Mouse (Mus musculus): ENCODE results near the gene Slc2a9. TPM values are rescaled to one million over a fixed set of nuclear protein-coding genes. Genes with fewer than 3 reads are reported as not detected.

Slc2a9 gene
- polyA plus RNA-seq, 1 experiment from 2014 or later, result 0.27 TPM

GRCm38 (mm10) chr5:38500043-38500442, 2.9 kb downstream of the Slc2a9 start:
- peak; percentile 42 for ATAC-seq (ENCODE audit: extremely low read depth, insufficient number of reproducible peaks, low FRiP score, low TSS enrichment)
- Histone ChIP-seq H3K9ac (no peak overlapping the region), H3K36me3 (no peaks in the 10 kb centered on the region), H3K27ac (replicated peaks) (peak overlapping the region; percentile 7; the same call in 1 of the 2 replicates), H3K4me1 (peaks cover 24% of the 10 kb centered on the region), H3K4me2 (no peak overlapping the region), H3K9me3 (no peaks in the 10 kb centered on the region), H3K27me3 (replicated peaks) (no peaks in the 10 kb centered on the region), H3K4me3 (no peak overlapping the region)
- WGBS, result 85% methylated on average over 8 of the region's 8 CpGs

- ATAC-seq (ENCODE audit: extremely low read depth, insufficient number of reproducible peaks, low FRiP score, low TSS enrichment), result no peak
- Histone ChIP-seq H3K4me3 (no peak overlapping the region), H3K27me3 (replicated peaks) (no peaks in the 10 kb centered on the region), H3K4me1 (peaks cover 19% of the 10 kb centered on the region), H3K9me3 (no peaks in the 10 kb centered on the region), H3K9ac (no peak overlapping the region), H3K27ac (replicated peaks) (peak overlapping the region; percentile 7; the same call in 1 of the 2 replicates), H3K36me3 (no peaks in the 10 kb centered on the region), H3K4me2 (no peak overlapping the region)
- WGBS, result 75% methylated on average over 7 of the region's 7 CpGs
Observed at GRCm38 (mm10) chr5:38499316-38499811, 3.6 kb downstream of the Slc2a9 start.

GRCm38 (mm10) chr5:38498479-38498878, 4.5 kb downstream of the Slc2a9 start:
- Histone ChIP-seq H3K27ac (replicated peaks) (no peak overlapping the region), H3K36me3 (no peaks in the 10 kb centered on the region), H3K9me3 (0 out of 2 replicates have a peak, but pooled peaks cover 2% of the 10 kb centered on the region), H3K9ac (no peak overlapping the region), H3K27me3 (replicated peaks) (no peaks in the 10 kb centered on the region), H3K4me2 (no peak overlapping the region), H3K4me1 (peaks cover 14% of the 10 kb centered on the region), H3K4me3 (no peak overlapping the region)
- no peak for ATAC-seq (ENCODE audit: extremely low read depth, insufficient number of reproducible peaks, low FRiP score, low TSS enrichment)
- 53% methylated on average over 5 of the region's 5 CpGs for WGBS

- 76% methylated on average over 8 of the region's 8 CpGs for WGBS
- H3K4me2 ChIP-seq, result no peak overlapping the region
- H3K27me3 ChIP-seq (replicated peaks), result peaks cover 15% of the 10 kb centered on the region
- no peak overlapping the region for H3K9ac ChIP-seq
- H3K36me3 ChIP-seq, result no peaks in the 10 kb centered on the region
- H3K27ac ChIP-seq (replicated peaks), result no peak overlapping the region
- 0 out of 2 replicates have a peak, but pooled peaks cover 2% of the 10 kb centered on the region for H3K9me3 ChIP-seq
- no peak overlapping the region for H3K4me3 ChIP-seq
- H3K4me1 ChIP-seq, result peaks cover 14% of the 10 kb centered on the region
- ATAC-seq (ENCODE audit: extremely low read depth, insufficient number of reproducible peaks, low FRiP score, low TSS enrichment), result no peak
Observed at GRCm38 (mm10) chr5:38496491-38497057, 6.4 kb downstream of the Slc2a9 start.

- no peak for ATAC-seq (ENCODE audit: extremely low read depth, insufficient number of reproducible peaks, low FRiP score, low TSS enrichment)
- H3K27me3 ChIP-seq (replicated peaks), result peaks cover 27% of the 10 kb centered on the region
- no peak overlapping the region for H3K4me3 ChIP-seq
- H3K9ac ChIP-seq, result no peak overlapping the region
- 0 out of 2 replicates have a peak, but pooled peaks cover 2% of the 10 kb centered on the region for H3K9me3 ChIP-seq
- WGBS, result 91% methylated on average over 6 of the region's 6 CpGs
- no peaks in the 10 kb centered on the region for H3K36me3 ChIP-seq
- peaks cover 14% of the 10 kb centered on the region for H3K4me1 ChIP-seq
- H3K4me2 ChIP-seq, result no peak overlapping the region
- H3K27ac ChIP-seq (replicated peaks), result no peak overlapping the region
Observed at GRCm38 (mm10) chr5:38493890-38494289, 9.1 kb downstream of the Slc2a9 start.

GRCm38 (mm10) chr5:38491763-38492162, 11.2 kb downstream of the Slc2a9 start:
- H3K4me1 ChIP-seq, result peaks cover 10% of the 10 kb centered on the region
- H3K9ac ChIP-seq, result no peak overlapping the region
- 0 out of 2 replicates have a peak, but pooled peaks cover 2% of the 10 kb centered on the region for H3K9me3 ChIP-seq
- no peak overlapping the region for H3K4me2 ChIP-seq
- H3K4me3 ChIP-seq, result no peak overlapping the region
- no peak overlapping the region for H3K27ac ChIP-seq (replicated peaks)
- WGBS, result 79% methylated on average over 8 of the region's 8 CpGs
- ATAC-seq (ENCODE audit: extremely low read depth, insufficient number of reproducible peaks, low FRiP score, low TSS enrichment), result no peak
- peaks cover 34% of the 10 kb centered on the region for H3K27me3 ChIP-seq (replicated peaks)
- no peaks in the 10 kb centered on the region for H3K36me3 ChIP-seq

GRCm38 (mm10) chr5:38489739-38490138, 13.2 kb downstream of the Slc2a9 start:
- Histone ChIP-seq H3K36me3 (no peaks in the 10 kb centered on the region), H3K4me3 (no peak overlapping the region), H3K9me3 (0 out of 2 replicates have a peak, but pooled peaks cover 2% of the 10 kb centered on the region), H3K9ac (no peak overlapping the region), H3K27ac (replicated peaks) (no peak overlapping the region), H3K27me3 (replicated peaks) (peaks cover 34% of the 10 kb centered on the region), H3K4me2 (no peak overlapping the region), H3K4me1 (peaks cover 10% of the 10 kb centered on the region)
- ATAC-seq (ENCODE audit: extremely low read depth, insufficient number of reproducible peaks, low FRiP score, low TSS enrichment), result no peak
- WGBS, result 88% methylated on average over 4 of the region's 4 CpGs

- peak overlapping the region; percentile 4; the same call in 1 of the 2 replicates for H3K4me2 ChIP-seq
- WGBS, result 57% methylated on average over 20 of the region's 20 CpGs
- ATAC-seq (ENCODE audit: extremely low read depth, insufficient number of reproducible peaks, low FRiP score, low TSS enrichment), result no peak
Observed at GRCm38 (mm10) chr5:38488673-38489615, 14.0 kb downstream of the Slc2a9 start.

GRCm38 (mm10) chr5:38488026-38488425, 14.9 kb downstream of the Slc2a9 start:
- no peaks in the 10 kb centered on the region for H3K9me3 ChIP-seq
- H3K4me1 ChIP-seq, result peaks cover 10% of the 10 kb centered on the region
- H3K9ac ChIP-seq, result no peak overlapping the region
- WGBS, result 47% methylated on average over 6 of the region's 6 CpGs
- no peak overlapping the region for H3K4me3 ChIP-seq
- H3K36me3 ChIP-seq, result no peaks in the 10 kb centered on the region
- no peak overlapping the region; the same call in 1 of the 2 replicates for H3K4me2 ChIP-seq
- no peak overlapping the region for H3K27ac ChIP-seq (replicated peaks)
- ATAC-seq (ENCODE audit: extremely low read depth, insufficient number of reproducible peaks, low FRiP score, low TSS enrichment), result no peak
- peaks cover 36% of the 10 kb centered on the region for H3K27me3 ChIP-seq (replicated peaks)

More at GRCm38 (mm10) chr5:38488673-38489615, 14.0 kb downstream of the Slc2a9 start:
- Histone ChIP-seq H3K27ac (replicated peaks) (no peak overlapping the region), H3K9ac (no peak overlapping the region), H3K27me3 (replicated peaks) (peaks cover 34% of the 10 kb centered on the region), H3K4me1 (peaks cover 10% of the 10 kb centered on the region), H3K9me3 (no peaks in the 10 kb centered on the region), H3K36me3 (no peaks in the 10 kb centered on the region), H3K4me3 (no peak overlapping the region)

GRCm38 (mm10) chr5:38487247-38487646, 15.7 kb downstream of the Slc2a9 start:
- Histone ChIP-seq H3K27ac (replicated peaks) (no peak overlapping the region), H3K9ac (no peak overlapping the region), H3K4me3 (no peak overlapping the region), H3K27me3 (replicated peaks) (peaks cover 35% of the 10 kb centered on the region), H3K36me3 (no peaks in the 10 kb centered on the region), H3K4me1 (peaks cover 10% of the 10 kb centered on the region), H3K9me3 (no peaks in the 10 kb centered on the region), H3K4me2 (no peak overlapping the region)
- 74% methylated on average over 4 of the region's 4 CpGs for WGBS
- ATAC-seq (ENCODE audit: extremely low read depth, insufficient number of reproducible peaks, low FRiP score, low TSS enrichment), result no peak

- Histone ChIP-seq H3K9ac (no peak overlapping the region), H3K4me2 (no peak overlapping the region), H3K36me3 (no peaks in the 10 kb centered on the region), H3K4me1 (peaks cover 12% of the 10 kb centered on the region), H3K9me3 (no peaks in the 10 kb centered on the region), H3K4me3 (no peak overlapping the region), H3K27me3 (replicated peaks) (peaks cover 29% of the 10 kb centered on the region), H3K27ac (replicated peaks) (no peak overlapping the region)
- no peak for ATAC-seq (ENCODE audit: extremely low read depth, insufficient number of reproducible peaks, low FRiP score, low TSS enrichment)
- 74% methylated on average over 4 of the region's 4 CpGs for WGBS
Observed at GRCm38 (mm10) chr5:38485946-38486345, 17.0 kb downstream of the Slc2a9 start.

Data from heart, embryonic 13.5 days (tissue).